Mouse (Mus musculus) MEL (cell line): Measurements from ENCODE around the gene Psmb9.

Experiments
- CTCF ChIP-seq, 3 experiments: IDR thresholded peaks in 2 of 3; conservative IDR thresholded peaks in 1 of 3; 2 replicates each; pipeline ENCODE4 v1.5.1; 2011 to 2012; ENCODE audit warnings: low read length in 3 of 3, low read depth in 2 of 3, mild to moderate bottlenecking in 2 of 3, improper control_type of control experiment in 1 of 3, inconsistent platforms in 1 of 3, mixed read lengths in 1 of 3, moderate library complexity in 1 of 3; ENCODE audit not compliant: control insufficient read depth in 1 of 3, insufficient read depth in 1 of 3, poor library complexity in 1 of 3, severe bottlenecking in 1 of 3
- MAFK ChIP-seq: IDR thresholded peaks from 2 replicates; pipeline ENCODE4 v1.6.1; 2011; ENCODE audit warnings: low read depth, mild to moderate bottlenecking, low read length, improper control_type of control experiment, borderline replicate concordance
- USF2 ChIP-seq, 2 experiments: IDR thresholded peaks; 2 replicates each; pipeline ENCODE4 v1.6.1; 2011 to 2012; ENCODE audit warnings: improper control_type of control experiment in 2 of 2, low read length in 2 of 2, borderline replicate concordance in 1 of 2, inconsistent platforms in 1 of 2, low read depth in 1 of 2, mild to moderate bottlenecking in 1 of 2; ENCODE audit not compliant: insufficient read depth in 1 of 2
- ZKSCAN1 ChIP-seq: IDR thresholded peaks from 2 replicates; pipeline ENCODE4 v1.6.1; 2012; ENCODE audit warnings: low read depth, mild to moderate bottlenecking, inconsistent platforms, low read length, improper control_type of control experiment, moderate library complexity

DNA sequence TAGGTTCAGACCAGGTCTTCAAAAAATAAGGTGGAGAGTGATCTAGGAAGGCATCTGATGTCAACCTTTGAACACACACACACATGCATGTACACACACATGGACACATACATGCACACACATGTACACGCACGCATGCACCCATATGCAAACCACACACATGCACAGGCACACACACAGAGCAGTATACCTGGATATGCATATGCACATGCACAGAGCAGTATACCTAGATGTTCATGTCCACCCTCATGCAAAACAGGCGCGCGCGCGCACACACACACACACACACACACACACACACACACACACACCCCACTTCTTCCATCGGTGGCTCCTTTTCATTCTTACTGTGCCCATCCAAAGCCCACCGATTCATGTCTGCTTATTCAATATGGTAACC is 20.3 kb upstream of the Psmb9 start:
- TF ChIP-seq CTCF (IDR thresholded peaks at IDR 0.05 in 2 of 3, conservative IDR thresholded peaks at IDR 0.05 in 1 of 3; ENCODE audit: control insufficient read depth in 1 of 3, insufficient read depth in 1 of 3, low read depth in 2 of 3, low read length in 3 of 3, poor library complexity in 1 of 3, severe bottlenecking in 1 of 3) (no peak), ZKSCAN1 (no peak), MAFK (no peak), USF2 (IDR thresholded peaks at IDR 0.05; ENCODE audit: borderline replicate concordance in 1 of 2, insufficient read depth in 1 of 2, low read depth in 1 of 2, low read length in 2 of 2) (no peak)
